Mouse (Mus musculus): Measurements from ENCODE around the gene Igf1r. TPM values are rescaled to one million over a fixed set of nuclear protein-coding genes. Genes with fewer than 3 reads are reported as not detected.

Gene Igf1r
- total RNA-seq (2021): 10 to 100 TPM; 52.7 to 54.3 TPM
- long read RNA-seq, experiment 1, partial matches to known transcripts: 2 of 14 reads
- long read RNA-seq, experiment 1, other reads (novel, unspliced or antisense): 12 of 14 reads
- long read RNA-seq, experiment 2, partial matches to known transcripts: 0 of 7 reads
- long read RNA-seq, experiment 2, other reads (novel, unspliced or antisense): 7 of 7 reads

DNA sequence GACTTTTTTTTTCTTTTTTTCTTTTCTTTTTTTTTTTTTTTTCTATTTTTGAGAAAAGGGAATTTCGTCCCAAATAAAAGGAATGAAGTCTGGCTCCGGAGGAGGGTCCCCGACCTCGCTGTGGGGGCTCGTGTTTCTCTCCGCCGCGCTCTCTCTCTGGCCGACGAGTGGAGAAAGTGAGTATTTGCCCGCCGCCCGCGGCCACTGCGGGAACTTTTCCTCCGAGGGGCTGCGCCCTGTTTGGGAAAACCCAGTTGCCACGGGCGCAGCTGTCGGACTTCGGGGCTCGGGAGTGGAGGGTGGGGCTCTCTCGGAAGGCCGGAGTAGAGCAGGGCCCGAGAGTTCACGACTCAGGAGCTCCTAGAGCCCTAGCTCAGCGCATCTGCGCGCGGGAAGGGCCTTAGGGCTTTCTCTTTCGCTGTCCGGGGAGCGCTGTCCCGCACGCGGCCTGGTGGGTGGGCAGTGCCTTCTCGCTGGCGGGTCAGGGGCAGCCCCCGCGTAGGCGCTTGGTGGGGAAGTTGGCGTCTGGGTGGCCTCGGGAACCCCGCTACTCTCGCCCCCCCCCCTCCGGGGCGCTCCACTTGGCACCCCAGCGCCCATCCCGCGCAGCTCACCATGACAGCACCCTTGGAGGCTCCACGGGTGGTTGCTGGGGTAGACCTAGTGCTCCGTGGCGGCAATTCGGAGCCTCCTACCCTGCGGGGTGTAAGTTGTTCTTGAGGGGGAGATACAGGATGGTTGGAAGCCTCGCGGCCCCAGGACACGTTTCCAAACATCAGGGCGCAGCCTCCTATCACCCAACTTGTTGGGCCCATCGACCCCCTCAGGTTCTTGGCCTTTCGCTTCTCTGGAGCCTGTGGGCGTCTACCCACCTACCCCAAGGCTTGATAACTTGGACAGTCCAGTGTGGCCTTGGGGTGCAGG is at the start of gene Igf1r:
Igf1r (plus strand) TSS at position 51 of the 924 bp plus-strand sequence.
- intact Hi-C loops (cut with DNase I): loop anchor here (5.0 kb wide), 1 partner anchor 94 kb away; no protein-coding TSS in a partner anchor
- Histone ChIP-seq H3K27ac (peak within 1 kb of the TSS; percentile 99), H3K4me3 (peak within 1 kb of the TSS; percentile 92)
- DNase-seq (ENCODE audit: extremely low spot score in 1 of 2, low spot score in 2 of 2): peak; percentile 41 to 43
- TF ChIP-seq CTCF (IDR thresholded peaks at IDR 0.05): peak; percentile 29

DNA sequence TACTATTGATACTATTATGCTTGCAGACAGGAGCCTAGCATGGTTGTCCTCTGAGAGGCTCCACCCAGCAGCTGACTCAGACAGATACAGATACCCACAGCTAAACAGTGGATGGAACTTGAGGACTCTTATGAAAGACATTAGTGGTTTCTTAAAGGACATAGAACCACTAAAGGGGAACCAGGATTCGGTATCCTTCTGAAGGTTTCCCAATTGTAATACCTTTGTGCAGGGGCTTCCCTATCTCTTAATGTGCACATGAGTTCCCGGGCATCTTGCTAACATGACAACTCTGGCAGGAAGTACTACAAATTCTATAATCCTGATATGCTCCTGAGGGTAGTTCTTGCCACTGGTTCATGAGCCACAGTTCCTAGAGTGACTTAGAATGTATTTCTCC is 46.3 kb upstream of the Igf1r start:
- no peak for DNase-seq (ENCODE audit: extremely low spot score in 1 of 2, low spot score in 2 of 2)
- no peak overlapping the region for H3K27ac ChIP-seq
- no peak for TF ChIP-seq CTCF (IDR thresholded peaks at IDR 0.05)
- intact Hi-C loops (cut with DNase I): no loop called here
- no peak overlapping the region for H3K4me3 ChIP-seq

DNA sequence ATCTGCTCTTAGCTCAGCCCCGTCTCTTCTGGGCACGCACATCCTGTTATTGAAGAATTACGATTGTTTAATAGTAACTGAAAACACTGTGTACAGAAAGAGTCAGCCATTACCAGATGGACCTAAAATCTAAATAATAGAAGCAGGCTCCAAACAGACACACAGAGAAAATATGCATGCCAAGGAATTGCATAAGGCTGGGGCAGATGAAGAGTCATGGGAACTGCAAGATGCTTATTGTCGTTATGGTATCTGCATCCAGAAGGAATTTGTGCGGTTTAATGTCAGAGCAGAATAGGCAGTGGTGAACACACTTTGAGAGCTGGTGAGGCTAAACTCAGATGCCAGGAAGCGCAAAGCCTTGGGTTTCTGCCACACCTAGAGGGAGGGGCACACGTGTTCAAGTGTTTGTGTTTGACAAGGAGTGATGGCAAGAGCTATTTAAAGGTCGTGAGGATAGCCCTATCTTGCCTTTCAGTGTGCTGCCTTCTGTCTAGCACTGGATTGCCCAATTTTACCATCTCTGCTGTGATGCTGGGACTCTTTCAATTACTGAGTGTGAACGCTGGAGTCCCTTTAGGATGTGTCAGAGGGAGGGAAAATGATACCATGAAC is 44.7 kb upstream of the Igf1r start:
- peak overlapping the region; percentile 40; the same call in 1 of the 2 replicates for H3K27ac ChIP-seq
- intact Hi-C loops (cut with DNase I): no loop called here
- TF ChIP-seq CTCF (IDR thresholded peaks at IDR 0.05): no peak
- DNase-seq (ENCODE audit: extremely low spot score in 1 of 2, low spot score in 2 of 2): no peak
- H3K4me3 ChIP-seq: no peak overlapping the region

DNA sequence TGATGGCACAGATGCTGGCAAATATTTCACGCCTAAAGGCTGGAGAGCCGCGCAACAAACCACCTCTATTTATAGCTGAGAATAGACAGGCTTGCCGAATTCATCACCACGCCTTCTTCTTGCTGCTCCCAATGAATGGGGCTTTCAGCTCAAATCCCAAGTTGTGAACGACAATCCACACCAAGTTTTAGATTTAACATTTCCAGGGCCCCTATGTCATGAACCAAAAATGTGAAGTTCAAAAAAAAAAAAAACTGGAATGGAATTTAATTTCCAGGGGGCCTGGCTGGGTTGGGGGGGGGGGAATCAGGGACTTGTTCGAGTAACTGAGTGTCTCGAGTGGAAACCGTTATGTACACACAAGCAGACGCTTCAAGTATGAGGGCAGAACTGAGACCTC is 42.1 kb upstream of the Igf1r start:
- Histone ChIP-seq H3K27ac (peak overlapping the region; percentile 50; the same call in 1 of the 2 replicates), H3K4me3 (peak overlapping the region; percentile 11)
- TF ChIP-seq CTCF (IDR thresholded peaks at IDR 0.05): no peak
- intact Hi-C loops (cut with DNase I): no loop called here
- peak in 1 of 2 experiments; percentile 13 for DNase-seq (ENCODE audit: extremely low spot score in 1 of 2, low spot score in 2 of 2)

DNA sequence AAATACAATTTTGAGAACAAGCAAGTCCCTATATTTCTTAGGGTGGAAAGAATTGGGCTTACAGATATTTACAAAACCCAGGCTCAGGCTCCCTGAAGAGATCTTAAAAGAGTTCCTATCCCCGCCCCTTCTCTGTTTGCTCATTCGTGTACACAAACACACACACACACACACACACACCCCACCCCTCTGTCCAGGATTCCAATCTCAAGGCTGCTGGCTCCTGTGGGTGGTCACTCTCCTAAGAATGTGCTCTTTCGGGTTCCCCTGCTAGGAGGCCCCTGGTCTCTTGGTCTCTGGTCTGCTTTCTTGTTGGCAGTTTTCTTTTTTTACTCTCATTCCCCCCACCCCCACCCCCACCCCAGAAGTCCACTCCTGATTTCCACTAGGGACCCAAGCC is 41.7 kb upstream of the Igf1r start:
- Histone ChIP-seq H3K27ac (no peak overlapping the region), H3K4me3 (no peak overlapping the region)
- no peak for DNase-seq (ENCODE audit: extremely low spot score in 1 of 2, low spot score in 2 of 2)
- TF ChIP-seq CTCF (IDR thresholded peaks at IDR 0.05): no peak
- intact Hi-C loops (cut with DNase I): loop anchor here (1.0 kb wide), 1 partner anchor 40 kb away; no protein-coding TSS in a partner anchor

DNA sequence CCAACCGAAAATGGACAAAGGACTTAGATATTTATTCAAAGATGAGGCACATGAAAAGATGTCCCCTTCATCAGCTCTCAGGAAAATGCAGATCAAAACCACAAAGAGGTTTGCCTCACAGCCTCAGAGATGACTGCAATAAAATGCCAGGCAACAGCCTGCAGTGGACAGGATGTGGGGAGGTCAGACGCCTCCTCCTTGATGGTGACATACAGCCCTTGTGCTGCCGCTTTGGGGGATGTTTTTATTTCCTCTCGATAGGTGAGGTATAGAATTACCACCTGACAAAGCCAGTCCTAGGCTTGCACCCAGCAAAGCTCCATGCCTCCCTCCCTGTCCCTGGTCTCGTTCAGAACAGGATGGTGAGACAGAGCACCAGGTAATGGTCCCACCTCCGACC is 40.8 kb upstream of the Igf1r start:
- no peak for TF ChIP-seq CTCF (IDR thresholded peaks at IDR 0.05)
- Histone ChIP-seq H3K4me3 (no peak overlapping the region), H3K27ac (peak overlapping the region; percentile 62)
- intact Hi-C loops (cut with DNase I): loop anchor here (1.0 kb wide), 1 partner anchor 39 kb away; no protein-coding TSS in a partner anchor
- DNase-seq (ENCODE audit: extremely low spot score in 1 of 2, low spot score in 2 of 2): no peak

DNA sequence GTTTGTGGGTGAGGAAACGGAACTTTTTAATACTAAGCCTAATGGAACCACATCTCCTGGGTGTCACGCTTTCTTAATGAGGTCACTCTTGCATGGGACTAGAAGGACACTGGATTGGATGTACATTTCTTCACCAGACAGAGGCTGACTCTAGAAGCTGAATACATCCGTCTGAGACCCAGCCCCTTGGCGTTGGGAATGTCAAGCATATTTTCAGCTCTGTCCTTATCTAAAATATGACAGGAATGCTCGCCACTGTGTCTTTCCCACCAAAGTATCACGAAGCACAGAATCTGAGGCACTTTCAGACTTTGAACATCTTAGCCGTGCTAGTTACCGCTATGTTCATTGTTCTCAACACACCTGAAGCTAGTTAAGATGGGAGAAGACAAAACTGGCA is 35.7 kb upstream of the Igf1r start:
- intact Hi-C loops (cut with DNase I): no loop called here
- DNase-seq (ENCODE audit: extremely low spot score in 1 of 2, low spot score in 2 of 2): no peak
- H3K27ac ChIP-seq: no peak overlapping the region
- H3K4me3 ChIP-seq: no peak overlapping the region
- TF ChIP-seq CTCF (IDR thresholded peaks at IDR 0.05): no peak

DNA sequence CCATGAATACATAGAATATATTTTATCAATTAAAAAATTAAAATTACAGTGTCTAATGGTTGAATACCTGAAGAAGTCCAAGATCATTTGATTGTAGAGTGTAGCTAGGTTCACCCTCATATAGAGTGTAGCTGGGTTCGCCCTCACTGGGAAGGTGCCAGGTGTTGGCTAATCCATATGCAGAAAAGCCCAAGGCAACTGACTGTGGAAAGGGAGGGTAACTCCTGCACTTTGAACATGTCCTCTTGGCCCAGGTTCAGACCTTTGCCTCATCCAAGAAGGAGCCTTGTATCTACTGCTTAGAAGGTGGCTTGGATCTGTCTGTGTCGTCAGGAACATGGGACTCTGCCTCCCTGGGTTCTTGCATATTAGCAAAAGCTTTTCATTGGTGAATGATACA is 34.9 kb upstream of the Igf1r start:
- H3K4me3 ChIP-seq: no peak overlapping the region
- no peak for TF ChIP-seq CTCF (IDR thresholded peaks at IDR 0.05)
- no peak overlapping the region for H3K27ac ChIP-seq
- no peak for DNase-seq (ENCODE audit: extremely low spot score in 1 of 2, low spot score in 2 of 2)
- intact Hi-C loops (cut with DNase I): no loop called here

DNA sequence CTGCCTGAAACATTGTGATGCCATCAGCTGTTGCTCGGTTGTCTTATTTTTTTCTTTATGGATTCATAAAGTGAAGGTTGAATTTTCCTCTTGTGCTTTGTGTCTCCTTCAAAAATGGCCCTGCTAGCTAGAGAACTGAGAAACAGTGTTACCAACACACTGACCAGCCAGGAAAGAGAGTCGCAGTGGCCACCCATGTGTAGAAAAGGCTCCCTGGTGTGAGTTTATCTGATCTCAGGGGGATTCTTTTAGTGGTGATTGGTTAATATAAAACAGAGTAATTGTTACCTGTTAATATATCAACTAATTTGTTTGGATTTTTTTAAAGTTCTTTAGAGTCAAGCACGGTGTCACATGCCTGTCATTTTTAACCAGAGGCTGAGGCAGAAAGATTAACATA is 33.2 kb upstream of the Igf1r start:
- H3K27ac ChIP-seq: no peak overlapping the region
- H3K4me3 ChIP-seq: no peak overlapping the region
- TF ChIP-seq CTCF (IDR thresholded peaks at IDR 0.05): no peak
- intact Hi-C loops (cut with DNase I): no loop called here
- no peak for DNase-seq (ENCODE audit: extremely low spot score in 1 of 2, low spot score in 2 of 2)

DNA sequence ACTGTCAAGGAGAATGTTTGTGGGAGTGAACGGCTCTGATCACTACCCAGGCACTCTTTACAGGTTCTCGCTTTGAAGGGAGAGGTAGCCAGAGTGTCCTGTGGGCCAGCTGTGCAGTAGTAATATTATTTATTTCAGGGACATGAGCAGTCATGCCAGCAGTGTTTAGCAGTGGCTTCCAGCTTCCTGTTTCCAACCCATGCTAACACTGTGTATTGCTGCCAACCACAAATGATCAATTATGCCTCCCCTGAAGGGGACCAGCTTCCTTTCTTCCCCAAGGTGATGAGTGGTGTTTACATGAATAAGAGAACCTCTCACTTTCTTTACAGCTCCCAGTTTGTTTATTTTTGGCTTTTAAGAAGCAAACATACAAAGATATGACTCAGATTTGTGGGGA is 28.4 kb upstream of the Igf1r start:
- Histone ChIP-seq H3K4me3 (no peak overlapping the region), H3K27ac (no peak overlapping the region)
- no peak for TF ChIP-seq CTCF (IDR thresholded peaks at IDR 0.05)
- no peak for DNase-seq (ENCODE audit: extremely low spot score in 1 of 2, low spot score in 2 of 2)
- intact Hi-C loops (cut with DNase I): no loop called here

DNA sequence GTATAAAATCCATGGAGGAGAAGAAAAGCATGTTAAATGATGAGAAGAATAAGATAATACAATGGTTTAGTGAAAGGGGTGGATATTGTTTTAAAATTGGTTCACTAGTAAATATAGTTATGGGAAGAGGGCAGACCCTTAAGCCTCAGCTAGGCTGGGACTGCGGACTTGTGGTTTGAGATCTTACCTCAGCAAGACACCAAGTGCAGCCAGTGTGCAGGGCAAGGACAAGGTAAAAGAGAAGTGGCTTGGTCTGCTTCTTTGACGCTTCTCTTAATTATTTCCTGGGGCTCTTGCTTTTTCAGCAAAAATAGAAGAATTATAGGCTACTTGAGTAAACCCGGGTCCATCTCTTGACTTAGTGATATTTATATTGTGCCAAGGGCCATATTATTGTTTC is 22.5 kb upstream of the Igf1r start:
- Histone ChIP-seq H3K4me3 (no peak overlapping the region), H3K27ac (no peak overlapping the region)
- TF ChIP-seq CTCF (IDR thresholded peaks at IDR 0.05): no peak
- intact Hi-C loops (cut with DNase I): no loop called here
- no peak for DNase-seq (ENCODE audit: extremely low spot score in 1 of 2, low spot score in 2 of 2)

DNA sequence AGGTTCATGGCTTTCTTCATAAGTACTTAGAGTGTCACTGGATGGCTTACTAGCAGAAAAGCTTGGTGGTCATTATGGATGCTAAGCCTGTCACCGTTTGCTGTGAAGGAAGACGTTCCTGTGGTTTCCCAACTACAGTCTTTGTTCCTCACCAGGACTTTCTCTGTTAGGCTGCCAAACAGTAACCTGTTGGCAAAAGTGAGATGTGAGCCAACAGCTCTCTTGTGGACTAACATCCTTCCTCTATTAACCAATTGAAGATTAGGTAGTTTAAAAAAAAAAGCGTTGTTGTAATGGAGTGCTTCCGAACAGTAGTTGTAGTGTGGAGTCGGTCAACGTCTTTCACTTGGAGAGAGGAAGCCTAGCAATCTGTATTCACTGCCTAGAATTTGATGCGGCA is 15.8 kb upstream of the Igf1r start:
- DNase-seq (ENCODE audit: extremely low spot score in 1 of 2, low spot score in 2 of 2): no peak
- Histone ChIP-seq H3K4me3 (no peak overlapping the region), H3K27ac (no peak overlapping the region)
- no peak for TF ChIP-seq CTCF (IDR thresholded peaks at IDR 0.05)
- intact Hi-C loops (cut with DNase I): no loop called here
